Mouse (Mus musculus): ENCODE results near the gene Stk11. TPM values are rescaled to one million over a fixed set of nuclear protein-coding genes. Genes with fewer than 3 reads are reported as not detected.

The Stk11 gene
- polyA plus RNA-seq, 1 experiment from 2014 or later: 14.4 TPM

Other genes with a start within 250 kb of the Stk11 start
- gene Prtn3, start 241.3 kb upstream of the Stk11 start, polyA plus RNA-seq (2015; fragmentation: Nextera tagmentation; extraction: Ambion mirVana): 3.7 and 3.9 TPM in 2 replicates
- 31.3 and 32.7 TPM in 2 replicates for gene Plppr3, start 241.2 kb upstream of the Stk11 start, polyA plus RNA-seq (2015; fragmentation: Nextera tagmentation; extraction: Ambion mirVana)
- gene Elane, start 229.6 kb upstream of the Stk11 start, polyA plus RNA-seq (2015; fragmentation: Nextera tagmentation; extraction: Ambion mirVana): 1.1 and 2.6 TPM in 2 replicates
- gene Cfd, start 224.9 kb upstream of the Stk11 start, polyA plus RNA-seq (2015; fragmentation: Nextera tagmentation; extraction: Ambion mirVana): not detected in 2 replicates
- 37.3 and 39.8 TPM in 2 replicates for gene Med16, start 206.9 kb upstream of the Stk11 start, polyA plus RNA-seq (2015; fragmentation: Nextera tagmentation; extraction: Ambion mirVana)
- 17.7 TPM in 1 of 2 replicates, not detected in the other for gene Gm26602, start 204.9 kb upstream of the Stk11 start, polyA plus RNA-seq (2015; fragmentation: Nextera tagmentation; extraction: Ambion mirVana)
- gene Kiss1r, start 198.8 kb upstream of the Stk11 start, polyA plus RNA-seq (2015; fragmentation: Nextera tagmentation; extraction: Ambion mirVana): 0.52 and 1.1 TPM in 2 replicates
- gene R3hdm4, start 194.6 kb upstream of the Stk11 start, polyA plus RNA-seq (2015; fragmentation: Nextera tagmentation; extraction: Ambion mirVana): 108 and 116 TPM in 2 replicates
- gene Arid3a, start 188.8 kb upstream of the Stk11 start, polyA plus RNA-seq (2015; fragmentation: Nextera tagmentation; extraction: Ambion mirVana): 18.7 and 19.0 TPM in 2 replicates
- gene Wdr18, start 155.7 kb upstream of the Stk11 start, polyA plus RNA-seq (2015; fragmentation: Nextera tagmentation; extraction: Ambion mirVana): 90.3 and 94.8 TPM in 2 replicates
- gene Grin3b, start 145.1 kb upstream of the Stk11 start, polyA plus RNA-seq (2015; fragmentation: Nextera tagmentation; extraction: Ambion mirVana): 0.11 TPM in 2 replicates
- gene Tmem259, start 131.5 kb upstream of the Stk11 start, polyA plus RNA-seq (2015; fragmentation: Nextera tagmentation; extraction: Ambion mirVana): 18.1 and 19.6 TPM in 2 replicates
- 239 and 242 TPM in 2 replicates for gene Cnn2, start 127.2 kb upstream of the Stk11 start, polyA plus RNA-seq (2015; fragmentation: Nextera tagmentation; extraction: Ambion mirVana)
- gene Abca7, start 119.3 kb upstream of the Stk11 start, polyA plus RNA-seq (2015; fragmentation: Nextera tagmentation; extraction: Ambion mirVana): 3.0 and 3.7 TPM in 2 replicates
- gene Arhgap45, start 99.2 kb upstream of the Stk11 start, polyA plus RNA-seq (2015; fragmentation: Nextera tagmentation; extraction: Ambion mirVana): 6.3 and 6.5 TPM in 2 replicates
- gene Polr2e, start 76.0 kb upstream of the Stk11 start, polyA plus RNA-seq (2015; fragmentation: Nextera tagmentation; extraction: Ambion mirVana): 206 and 218 TPM in 2 replicates
- 712 and 771 TPM in 2 replicates for gene Gpx4, start 68.6 kb upstream of the Stk11 start, polyA plus RNA-seq (2015; fragmentation: Nextera tagmentation; extraction: Ambion mirVana)
- gene Sbno2, start 10.2 kb upstream of the Stk11 start, polyA plus RNA-seq (2015; fragmentation: Nextera tagmentation; extraction: Ambion mirVana): 12.8 and 14.0 TPM in 2 replicates
- gene Atp5d, start 22.8 kb downstream of the Stk11 start, polyA plus RNA-seq (2015; fragmentation: Nextera tagmentation; extraction: Ambion mirVana): 701 and 737 TPM in 2 replicates
- gene Cbarp, start 25.0 kb downstream of the Stk11 start, polyA plus RNA-seq (2015; fragmentation: Nextera tagmentation; extraction: Ambion mirVana): 4.8 and 5.1 TPM in 2 replicates
- gene Midn, start 32.5 kb downstream of the Stk11 start, polyA plus RNA-seq (2015; fragmentation: Nextera tagmentation; extraction: Ambion mirVana): 14.1 and 16.1 TPM in 2 replicates
- gene Cirbp, start 50.2 kb downstream of the Stk11 start, polyA plus RNA-seq (2015; fragmentation: Nextera tagmentation; extraction: Ambion mirVana): 69.4 and 83.9 TPM in 2 replicates
- 22.9 and 25.1 TPM in 2 replicates for gene 1600002K03Rik, start 57.1 kb downstream of the Stk11 start, polyA plus RNA-seq (2015; fragmentation: Nextera tagmentation; extraction: Ambion mirVana)
- 13.6 and 15.0 TPM in 2 replicates for gene Efna2, start 63.7 kb downstream of the Stk11 start, polyA plus RNA-seq (2015; fragmentation: Nextera tagmentation; extraction: Ambion mirVana)
- gene Mum1, start 110.6 kb downstream of the Stk11 start, polyA plus RNA-seq (2015; fragmentation: Nextera tagmentation; extraction: Ambion mirVana): 53.0 and 55.2 TPM in 2 replicates
- gene Ndufs7, start 133.3 kb downstream of the Stk11 start, polyA plus RNA-seq (2015; fragmentation: Nextera tagmentation; extraction: Ambion mirVana): 467 and 534 TPM in 2 replicates
- gene Gamt, start 145.2 kb downstream of the Stk11 start, polyA plus RNA-seq (2015; fragmentation: Nextera tagmentation; extraction: Ambion mirVana): 71.0 and 112 TPM in 2 replicates
- 53.1 and 57.0 TPM in 2 replicates for gene Dazap1, start 145.7 kb downstream of the Stk11 start, polyA plus RNA-seq (2015; fragmentation: Nextera tagmentation; extraction: Ambion mirVana)
- 974 and 1,020 TPM in 2 replicates for gene Rps15, start 176.7 kb downstream of the Stk11 start, polyA plus RNA-seq (2015; fragmentation: Nextera tagmentation; extraction: Ambion mirVana)
- 4.9 and 6.5 TPM in 2 replicates for gene Apc2, start 180.2 kb downstream of the Stk11 start, polyA plus RNA-seq (2015; fragmentation: Nextera tagmentation; extraction: Ambion mirVana)
- gene 2310011J03Rik, start 204.7 kb downstream of the Stk11 start, polyA plus RNA-seq (2015; fragmentation: Nextera tagmentation; extraction: Ambion mirVana): 51.4 and 51.5 TPM in 2 replicates
- gene Pcsk4, start 213.7 kb downstream of the Stk11 start, polyA plus RNA-seq (2015; fragmentation: Nextera tagmentation; extraction: Ambion mirVana): 8.1 and 8.8 TPM in 2 replicates
- gene Reep6, start 214.2 kb downstream of the Stk11 start, polyA plus RNA-seq (2015; fragmentation: Nextera tagmentation; extraction: Ambion mirVana): 132 and 159 TPM in 2 replicates
- gene Adamtsl5, start 232.6 kb downstream of the Stk11 start, polyA plus RNA-seq (2015; fragmentation: Nextera tagmentation; extraction: Ambion mirVana): 19.3 and 20.4 TPM in 2 replicates
- 0.32 and 0.63 TPM in 2 replicates for gene Plk5, start 240.7 kb downstream of the Stk11 start, polyA plus RNA-seq (2015; fragmentation: Nextera tagmentation; extraction: Ambion mirVana)